Mouse (Mus musculus) fibroblast of lung, adult 2 months (primary cell): ENCODE measurements at regions not wholly inside any gene's neighbourhood (a gene's known extent, or its start where the extent isn't known, plus 50 kb on each side); places are given as distances from the start of the nearest gene placed in this dataset.

Experiments
- DNase-seq: peaks from one replicate; pipeline ENCODE4 v3.0.0-alpha.2; 2011; ENCODE audit warnings: low read depth

DNA sequence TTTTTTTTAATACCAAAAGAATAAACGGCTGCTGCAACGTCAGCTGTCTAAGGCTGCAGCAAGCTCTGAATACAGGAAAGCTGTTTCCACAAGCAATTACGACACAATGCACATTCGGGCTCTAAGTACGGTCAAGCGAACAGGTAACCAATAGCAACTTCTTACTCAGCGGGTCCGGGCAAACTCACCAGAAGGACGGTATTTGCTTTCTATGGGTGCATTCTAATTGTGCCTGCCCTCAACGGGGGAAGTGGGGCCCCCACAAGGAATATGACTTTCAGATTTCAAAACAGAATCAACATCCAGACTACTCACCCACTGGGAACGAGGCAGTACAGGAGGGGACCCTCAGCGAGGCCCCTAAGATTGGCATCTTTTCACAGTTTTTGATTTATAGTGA is 280.1 kb upstream of the Sash1 start:
- no peak for DNase-seq

DNA sequence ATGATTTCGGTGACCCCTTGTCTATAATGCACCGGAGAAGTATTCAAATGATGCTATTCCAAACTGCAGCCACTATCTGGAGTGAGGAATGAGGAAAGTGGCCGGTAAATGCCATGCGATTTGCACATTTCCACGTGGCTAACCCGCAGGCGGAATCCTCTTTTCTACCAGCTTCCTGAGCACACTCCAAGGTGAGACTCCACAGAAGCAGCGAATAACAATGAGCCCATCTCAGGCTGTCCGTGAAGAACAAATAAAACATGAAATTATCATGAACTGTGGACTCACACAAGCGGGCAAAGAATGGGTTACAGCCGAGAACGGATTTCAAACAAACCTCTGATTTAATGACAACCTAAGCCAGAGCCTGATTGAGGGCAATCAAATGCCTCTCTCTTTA is 279.7 kb upstream of the Sash1 start:
- DNase-seq = no peak

DNA sequence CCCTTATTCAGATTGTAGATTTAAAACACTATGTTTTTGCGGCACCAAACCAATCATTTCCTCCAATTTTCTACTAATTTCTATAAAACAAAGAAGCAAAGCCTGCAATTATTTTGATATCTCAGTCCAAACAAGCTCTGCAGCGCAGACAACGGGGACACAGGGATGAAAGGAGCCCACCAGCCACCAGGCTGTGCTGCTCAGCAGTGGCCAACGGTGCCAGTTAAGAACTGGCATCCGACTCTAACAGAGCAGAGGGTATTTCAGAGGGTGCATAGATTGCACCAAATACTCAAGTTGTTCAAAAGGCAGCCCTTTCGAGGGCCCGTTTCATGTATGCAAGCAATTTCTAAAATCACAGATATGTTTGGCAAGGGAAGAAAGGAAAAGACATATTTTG is 278.5 kb upstream of the Sash1 start:
- DNase-seq = no peak

DNA sequence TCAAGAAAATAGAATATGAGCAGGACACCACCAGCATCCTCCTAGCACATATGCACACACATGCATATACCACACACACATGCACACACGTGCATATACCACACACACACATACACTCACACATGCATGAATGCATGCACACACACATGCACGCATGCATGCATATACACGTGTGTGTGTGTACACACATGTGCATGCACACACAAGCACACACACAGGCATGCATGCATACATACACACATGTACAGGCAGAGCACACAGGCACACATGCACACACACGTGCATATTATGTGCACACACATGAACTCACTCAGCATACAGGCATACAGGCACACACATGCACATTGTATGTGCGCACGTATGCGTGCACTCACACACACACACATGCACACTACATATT is 275.7 kb upstream of the Sash1 start:
- no peak for DNase-seq

DNA sequence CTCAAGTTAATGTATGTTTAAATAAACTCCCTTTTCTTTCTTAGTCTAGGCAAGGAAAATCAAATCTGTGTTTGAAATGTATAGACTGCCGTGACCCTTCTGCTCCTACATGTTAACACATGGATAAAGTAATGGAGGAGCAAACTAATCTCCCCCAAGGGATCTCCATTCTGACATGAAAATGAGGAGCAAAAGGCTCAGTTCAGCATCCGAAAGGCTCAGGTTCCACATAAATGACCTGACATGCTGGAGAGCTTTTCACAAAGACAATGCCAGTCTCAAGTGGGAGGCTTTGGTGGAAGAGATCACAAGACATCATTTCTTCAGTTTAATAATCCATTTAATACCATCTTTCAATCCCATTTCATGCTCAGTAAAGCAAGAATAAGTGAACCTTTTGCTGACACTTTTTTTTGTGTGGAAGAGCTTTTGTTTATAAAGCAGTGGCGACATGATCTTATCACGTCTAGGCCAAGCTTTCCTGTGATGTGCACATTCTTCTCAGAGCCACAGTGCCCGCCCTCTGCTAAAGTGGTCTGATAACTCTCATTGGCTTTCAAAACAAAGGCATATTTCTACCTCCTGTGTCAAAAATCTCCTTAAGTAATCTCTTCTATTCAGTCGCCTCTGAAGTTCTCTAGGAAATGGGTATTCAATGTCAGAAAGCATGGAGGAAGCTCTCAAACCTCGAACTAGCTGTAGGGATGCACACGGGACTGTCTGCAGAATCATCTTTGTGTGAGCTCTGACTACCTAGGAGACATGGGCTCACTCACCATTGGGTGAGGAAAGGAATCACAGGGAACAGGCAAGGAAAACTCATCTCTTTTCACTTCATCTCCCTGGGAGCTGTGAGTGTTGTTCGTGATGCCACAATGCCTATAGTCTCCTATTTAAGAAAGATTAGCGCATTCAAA is 271.7 kb upstream of the Sash1 start:
- DNase-seq = no peak

DNA sequence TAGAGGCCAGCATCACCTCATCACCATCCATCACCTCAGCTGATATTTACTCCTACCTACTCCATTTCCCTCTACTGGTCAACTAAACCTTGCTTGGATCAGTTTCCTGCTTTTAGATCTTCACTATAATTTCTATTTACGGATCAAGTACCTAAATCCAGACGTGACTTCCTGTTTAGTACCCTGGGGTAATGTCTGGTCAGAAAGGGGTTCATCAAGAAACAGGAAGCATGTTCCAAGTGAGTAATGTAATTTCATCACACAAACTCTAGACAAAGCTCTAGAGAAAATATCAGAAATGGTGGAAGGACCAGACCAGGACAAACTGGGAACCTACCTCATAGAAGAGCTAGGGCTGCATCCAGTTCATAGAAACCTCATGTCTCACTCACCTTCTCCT is 250.2 kb upstream of the Sash1 start:
- DNase-seq = no peak

DNA sequence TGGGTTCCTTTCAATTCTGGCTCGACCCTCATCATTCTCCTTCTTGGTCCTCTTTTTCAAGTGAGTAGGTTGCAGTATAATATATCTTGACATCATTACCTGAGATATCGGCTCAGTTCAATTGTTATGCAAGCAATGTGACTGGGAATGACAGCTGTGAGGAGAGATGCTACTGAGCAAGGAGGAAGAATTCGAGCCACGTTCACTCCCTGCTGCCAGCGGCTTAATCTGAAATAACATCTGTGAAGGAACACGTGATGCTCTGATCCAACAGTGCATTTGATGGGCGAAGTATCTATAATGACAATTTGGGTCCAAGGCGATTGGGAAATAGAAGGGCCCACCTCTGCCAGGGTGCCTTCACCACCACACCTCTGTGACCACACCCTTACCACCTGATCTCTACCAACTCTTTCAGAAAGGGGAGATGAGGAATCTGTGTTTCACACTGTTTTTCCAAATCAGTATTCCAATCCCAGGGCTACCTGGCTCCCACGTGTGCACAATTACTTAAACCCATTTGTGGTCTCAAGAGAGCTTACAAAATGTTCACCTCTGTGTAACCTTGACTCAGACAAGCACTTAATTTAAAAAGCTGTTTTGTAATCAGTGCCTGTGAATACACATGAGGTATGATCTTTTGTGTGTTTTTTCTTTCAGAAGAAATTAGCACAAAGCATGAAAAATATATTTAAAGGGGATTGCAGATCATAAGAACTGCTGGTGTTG is 248.6 kb upstream of the Sash1 start:
- DNase-seq = no peak

DNA sequence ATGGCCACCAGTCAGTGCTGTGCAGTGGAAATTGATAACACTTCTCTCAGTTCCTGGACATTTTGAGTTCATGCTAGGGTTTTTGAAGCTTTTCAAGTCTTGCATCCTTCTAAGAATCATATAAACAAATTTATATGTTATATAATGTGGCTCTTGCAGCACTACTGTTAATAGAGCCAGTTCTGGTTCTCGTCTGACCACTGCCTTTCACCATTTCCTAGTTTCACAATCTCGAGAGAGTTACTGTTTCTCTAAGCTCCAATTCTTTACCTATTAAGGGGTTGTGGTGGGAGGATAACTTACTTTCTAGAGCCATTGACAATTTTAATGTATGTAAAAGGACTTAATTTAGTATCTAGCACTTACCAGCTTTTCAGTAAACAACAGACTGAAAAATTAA is 244.2 kb upstream of the Sash1 start:
- DNase-seq = no peak

DNA sequence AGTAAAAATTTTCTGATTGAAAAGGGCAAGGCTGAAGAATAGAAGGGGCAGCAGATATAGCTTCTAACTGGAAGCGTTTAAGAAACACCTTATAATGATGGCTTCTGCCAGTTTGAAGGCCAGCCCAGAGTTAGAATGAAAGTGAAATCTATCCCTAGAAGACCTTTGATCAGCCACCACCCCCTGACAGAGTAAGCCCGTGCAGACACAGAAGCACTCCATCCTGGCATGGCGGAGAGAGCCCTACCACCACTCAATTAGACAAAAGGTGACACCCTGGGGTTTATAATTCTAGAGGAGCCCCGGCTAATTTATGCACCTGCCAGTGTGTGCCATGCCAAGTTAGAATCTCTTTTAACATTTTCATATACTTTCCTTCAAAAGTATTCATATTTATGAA is 233.4 kb upstream of the Sash1 start:
- DNase-seq = no peak

DNA sequence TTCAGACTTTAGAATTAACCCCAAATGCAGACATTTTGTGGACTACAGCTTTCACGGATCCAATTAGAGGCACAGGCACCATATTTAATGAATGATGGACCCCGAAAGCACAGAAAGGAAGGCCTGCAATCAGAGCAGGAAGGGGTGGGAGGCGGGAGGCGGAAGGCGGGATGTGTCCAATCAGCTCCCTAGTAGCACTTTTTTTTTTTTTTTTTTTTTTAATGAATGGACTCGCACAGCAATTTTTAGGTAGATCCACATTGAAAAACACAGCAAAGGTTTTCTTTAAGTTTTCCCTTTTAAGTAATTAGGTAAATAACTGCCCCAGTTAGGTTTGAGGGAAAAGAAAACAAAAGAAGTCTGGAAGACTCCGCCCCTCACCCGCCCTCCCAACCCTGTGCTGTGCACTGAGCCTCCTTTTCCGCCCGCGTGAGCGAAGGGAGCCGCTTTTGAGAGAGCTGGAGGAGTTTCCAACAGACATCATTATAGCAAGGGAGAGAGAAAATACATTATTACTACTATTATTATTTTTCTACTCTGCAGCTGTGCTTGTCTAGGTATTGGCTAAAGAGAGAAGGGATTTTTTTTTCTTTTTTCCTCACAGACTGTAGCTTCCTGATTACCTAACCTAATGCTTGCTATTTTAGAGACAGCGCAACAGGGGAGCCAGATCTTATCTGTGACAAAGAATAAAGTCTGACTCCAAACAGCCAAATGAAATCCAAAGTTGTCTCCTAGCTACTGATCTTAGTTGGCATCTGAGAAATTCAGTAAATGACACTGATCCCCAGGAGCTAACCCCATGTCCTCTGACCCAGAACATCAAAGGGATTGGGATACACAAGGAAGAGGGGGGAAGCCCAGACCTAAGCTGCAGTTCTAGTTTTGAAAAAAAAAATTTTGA is 232.0 kb upstream of the Sash1 start:
- DNase-seq = no peak

DNA sequence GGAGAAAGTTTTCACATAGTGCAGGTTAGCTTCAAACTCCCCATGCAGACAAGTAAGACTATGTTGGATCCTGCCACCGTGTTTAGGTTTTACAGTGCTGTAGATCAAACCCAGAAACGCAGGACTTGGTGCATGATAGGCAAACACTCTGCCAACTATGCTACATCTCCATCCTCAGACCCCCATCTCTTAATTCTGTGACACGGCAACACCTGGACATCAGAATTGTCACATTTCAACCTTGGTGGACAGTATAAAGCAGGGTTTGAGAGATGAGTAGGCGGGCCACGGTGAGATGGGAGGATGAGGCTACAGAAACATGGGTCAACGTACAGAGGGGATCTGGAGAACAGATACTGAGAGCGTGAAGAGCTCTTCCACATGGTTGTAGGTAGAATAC is 231.3 kb upstream of the Sash1 start:
- DNase-seq = no peak

DNA sequence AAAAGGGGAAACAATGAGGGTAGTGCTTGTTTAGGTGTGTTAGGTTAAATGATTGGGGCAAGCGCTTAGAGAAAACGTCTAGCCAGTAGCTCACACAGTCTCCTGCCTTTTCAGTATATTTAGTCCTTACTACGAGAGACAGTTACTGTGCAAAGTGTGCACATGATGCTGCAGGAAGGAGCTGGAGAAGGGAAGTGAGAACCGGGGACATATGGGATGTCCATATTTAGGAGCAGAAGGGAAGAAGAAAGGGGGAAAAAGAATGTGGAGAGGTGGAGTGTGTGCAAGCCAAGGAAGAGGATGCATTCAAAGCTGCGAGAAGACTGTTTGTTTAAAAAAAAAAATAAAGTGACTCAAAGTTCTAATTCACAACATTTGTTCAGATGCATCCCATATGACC is 227.8 kb upstream of the Sash1 start:
- DNase-seq = no peak

DNA sequence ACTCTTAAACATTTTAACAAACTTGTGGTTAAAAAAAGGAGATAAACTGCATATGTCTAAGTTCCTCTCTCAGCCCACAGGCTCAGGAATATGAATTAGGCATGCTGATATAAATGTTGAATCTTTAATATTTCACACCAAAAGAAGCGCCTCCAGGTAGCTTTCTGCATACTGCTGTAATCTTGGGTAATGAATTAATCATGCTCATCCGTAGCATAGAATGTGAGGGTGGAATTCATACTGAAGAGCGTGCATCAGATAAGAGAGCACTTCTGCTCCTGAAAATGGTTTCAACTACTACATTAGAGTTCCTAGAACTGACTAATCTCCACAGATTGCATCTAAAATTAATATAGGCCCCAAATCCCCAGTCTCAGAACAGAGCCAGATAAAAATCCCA is 225.2 kb upstream of the Sash1 start:
- DNase-seq = no peak

DNA sequence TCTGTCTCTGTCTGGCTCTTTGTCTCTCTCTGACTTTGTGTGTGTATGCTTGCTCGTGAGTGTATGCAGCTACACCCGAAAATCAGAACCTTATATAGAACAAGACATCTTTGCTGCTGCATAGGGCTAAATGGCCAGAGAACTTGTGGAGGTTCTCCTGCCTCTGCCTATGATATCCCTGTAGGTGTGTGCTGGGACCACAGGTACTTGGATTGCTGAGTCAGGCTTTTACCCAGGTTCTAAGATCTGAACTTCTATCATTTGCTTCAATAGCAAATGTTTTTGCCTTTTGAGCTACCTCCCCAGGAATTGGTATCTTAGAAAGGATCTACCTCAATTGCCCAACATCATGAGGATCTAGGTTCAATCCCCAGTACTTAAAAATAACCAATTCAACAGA is 210.3 kb upstream of the Sash1 start:
- no peak for DNase-seq

DNA sequence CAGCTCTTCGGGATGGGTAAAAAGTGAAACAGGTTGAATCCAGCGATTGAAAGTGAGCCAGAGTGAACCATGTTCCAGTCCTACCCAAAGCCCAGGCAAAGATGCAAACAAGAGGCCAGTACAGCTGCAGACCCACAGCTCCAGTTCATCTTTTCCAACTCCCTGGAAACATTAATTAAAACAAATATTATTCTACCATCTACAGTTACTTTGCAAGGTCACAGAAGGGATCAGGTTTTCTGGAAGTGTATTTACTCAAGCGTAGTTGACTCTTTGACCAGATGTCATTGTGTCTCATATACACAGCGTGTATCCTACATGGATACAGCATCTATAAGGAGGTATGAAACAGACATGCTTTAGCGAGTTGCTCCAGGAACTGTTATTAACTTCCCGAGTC is 209.3 kb upstream of the Sash1 start:
- no peak for DNase-seq

DNA sequence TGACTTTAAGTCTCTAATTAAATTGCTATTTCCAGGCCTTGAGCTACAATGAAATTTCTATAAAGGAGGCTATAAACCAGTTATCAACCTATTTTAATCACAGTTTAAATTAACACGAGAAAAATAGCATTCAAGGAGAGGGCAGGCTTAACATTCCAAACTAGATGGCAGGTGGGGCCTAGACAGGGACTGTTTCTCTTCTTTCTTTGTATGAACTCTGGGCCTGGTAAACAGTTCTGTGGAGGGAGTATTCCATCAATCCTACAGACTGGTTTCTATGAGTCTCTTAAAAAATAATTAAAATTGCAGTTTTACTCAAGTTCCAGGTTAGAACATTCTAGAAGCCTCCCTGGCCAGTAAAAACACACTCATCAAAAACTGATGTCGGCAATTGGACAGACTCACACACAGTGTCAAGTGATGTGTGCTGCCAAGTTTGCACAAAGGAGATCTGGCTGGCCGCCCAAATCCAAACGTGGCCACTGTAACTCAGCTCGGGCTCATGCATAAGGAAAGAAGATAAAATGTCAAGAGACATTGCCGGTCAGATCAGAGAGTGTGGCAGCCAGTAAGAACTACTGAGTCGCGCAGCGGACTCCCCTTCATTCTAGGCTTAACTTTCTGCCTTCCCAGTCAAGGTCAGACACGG is 206.5 kb upstream of the Sash1 start:
- DNase-seq = no peak

DNA sequence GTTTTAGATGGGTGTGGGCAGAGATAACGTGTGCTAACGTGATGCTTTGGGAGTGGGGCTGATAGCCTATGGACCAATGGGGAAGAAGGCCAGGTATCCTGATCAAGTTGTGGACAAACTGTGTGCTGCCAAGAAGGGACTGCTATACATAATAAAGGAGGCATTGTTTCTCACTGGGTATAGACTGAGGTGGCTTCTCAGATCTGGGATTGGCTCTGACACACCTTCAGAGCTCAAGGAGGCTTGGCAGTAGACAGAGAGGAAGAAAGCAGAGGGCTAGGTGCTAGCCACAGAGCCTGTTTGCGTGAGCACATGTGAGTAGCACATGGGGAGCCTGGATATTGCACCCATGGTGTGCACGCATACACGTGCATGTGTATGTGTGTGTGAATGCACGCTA is 205.1 kb upstream of the Sash1 start:
- DNase-seq = no peak

DNA sequence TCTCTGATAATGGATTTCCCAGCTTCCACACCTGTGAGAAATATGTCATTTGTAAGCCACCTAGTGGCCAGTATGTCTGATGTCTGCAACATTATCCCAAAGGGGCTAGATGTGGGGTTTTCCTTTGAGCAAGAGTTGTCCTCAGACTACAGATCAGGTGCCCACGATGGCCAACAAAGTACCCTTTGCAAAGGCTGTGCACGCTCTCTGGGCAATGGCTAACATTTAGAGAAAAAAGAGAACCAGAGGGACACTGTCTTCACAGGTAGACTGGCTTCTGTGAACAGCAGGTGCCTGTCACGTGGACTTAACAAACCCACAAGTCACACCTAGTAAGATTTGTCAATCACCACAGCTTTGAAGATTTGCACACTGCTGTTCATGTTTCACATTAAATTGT is 202.0 kb upstream of the Sash1 start:
- DNase-seq = no peak

DNA sequence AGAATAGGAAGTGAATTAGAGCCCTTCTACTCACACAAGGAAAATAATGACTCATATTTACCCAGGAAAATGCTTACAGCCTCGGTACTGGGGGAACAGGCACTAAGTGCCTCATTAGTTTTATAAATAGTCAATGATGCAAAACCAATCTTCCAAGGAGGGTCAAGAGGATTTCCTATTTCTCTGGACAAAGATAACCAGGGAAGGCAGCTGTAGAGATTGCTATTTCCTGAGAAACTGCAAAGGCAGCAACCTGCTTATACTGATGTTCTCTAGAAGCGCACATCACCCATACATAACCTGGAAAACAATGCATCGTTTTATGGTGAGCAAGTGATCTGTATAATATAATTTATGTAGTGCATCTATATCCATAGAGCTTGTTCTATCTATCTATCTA is 201.3 kb upstream of the Sash1 start:
- no peak for DNase-seq

DNA sequence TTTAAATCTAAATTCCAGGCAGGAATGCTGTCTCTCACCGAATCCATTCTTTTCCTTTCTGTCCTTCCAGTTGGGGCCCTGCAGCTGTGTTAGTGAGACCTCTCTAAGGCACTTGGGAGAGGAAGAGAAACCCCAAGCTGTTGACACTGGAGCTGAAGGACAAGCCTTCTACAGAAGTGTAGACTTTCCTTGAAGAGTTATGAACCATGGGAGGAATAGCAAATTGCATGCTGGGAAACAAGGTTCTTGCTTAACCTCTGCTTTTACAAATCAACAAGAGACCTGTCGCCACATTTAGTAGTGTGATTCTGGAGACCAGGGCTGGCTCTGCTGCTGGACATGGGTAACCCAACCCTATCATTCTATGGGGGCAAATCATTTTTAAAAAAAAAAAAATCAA is 200.8 kb upstream of the Sash1 start:
- DNase-seq = no peak

DNA sequence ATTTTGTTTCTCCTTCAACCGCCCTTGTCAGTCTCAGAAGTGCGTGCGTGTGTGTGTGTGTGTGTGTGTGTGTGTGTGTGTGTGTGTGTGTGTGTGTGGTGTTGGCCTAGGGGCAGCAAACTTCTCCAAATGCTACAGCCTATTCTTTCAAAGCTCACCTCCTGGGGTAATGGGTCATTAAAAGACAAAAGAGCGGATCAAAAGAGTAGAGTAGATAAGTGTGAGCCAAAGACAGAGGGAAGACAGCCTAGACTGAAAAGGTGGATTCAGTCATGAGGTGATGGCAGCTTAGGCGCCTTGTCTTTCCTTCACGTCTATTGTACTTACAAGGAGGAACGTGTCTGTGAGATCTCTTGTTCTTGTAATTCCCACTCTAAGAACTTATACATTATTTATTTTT is 199.6 kb upstream of the Sash1 start:
- DNase-seq = no peak

DNA sequence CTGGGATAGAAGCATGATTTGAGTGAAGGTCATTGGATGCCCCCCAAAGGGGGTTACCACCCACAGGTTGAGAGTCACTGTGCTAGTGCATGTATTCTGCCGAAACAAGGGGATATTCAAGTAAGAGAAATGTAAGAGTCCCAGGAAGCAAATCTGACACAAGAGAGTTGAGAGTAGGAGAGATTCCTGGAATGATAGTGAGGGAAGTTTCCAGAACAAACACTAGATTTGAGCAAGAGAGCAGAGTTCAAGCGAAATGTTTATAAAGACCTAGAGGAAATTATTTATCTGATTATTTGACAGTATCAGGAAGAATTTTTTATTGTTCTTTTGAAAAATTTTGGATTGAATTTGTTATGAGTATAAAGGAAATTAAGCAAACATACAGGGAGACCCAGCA is 189.0 kb upstream of the Sash1 start:
- DNase-seq = no peak
